Mouse (Mus musculus) hindbrain, embryonic 14.5 days (tissue): ENCODE measurements at regions not wholly inside any gene's neighbourhood (a gene's known extent, or its start where the extent isn't known, plus 50 kb on each side); places are given as distances from the start of the nearest gene placed in this dataset.

Experiments used
- ATAC-seq: fragments of 200-750 bp; cut with Nextera tagmentation; 2 replicates; pipeline ENCODE4 v1.8.0; 2017; ENCODE audit warnings: moderate number of reproducible peaks, mild to moderate bottlenecking, moderate TSS enrichment, moderate library complexity; ENCODE audit not compliant: low FRiP score
- DNase-seq: peaks from one replicate; pipeline ENCODE4 v3.0.0-alpha.2; 2015; ENCODE audit warnings: low spot score
- H3K27ac ChIP-seq: fragments of 300-500 bp; sonication (generic); 2 replicates; pipeline ENCODE4 v1.5.1; 2014; ENCODE audit warnings: mild to moderate bottlenecking, moderate library complexity
- H3K27me3 ChIP-seq: fragments of 300-500 bp; sonication (generic); 2 replicates; pipeline ENCODE4 v1.6.1; 2014; ENCODE audit warnings: mild to moderate bottlenecking, low read length, mixed read lengths; ENCODE audit not compliant: control insufficient read depth, insufficient read depth
- H3K36me3 ChIP-seq: fragments of 300-500 bp; sonication (generic); replicated peaks from 2 replicates; pipeline ENCODE4 v1.6.1; 2014; ENCODE audit not compliant: control insufficient read depth, insufficient read depth
- H3K4me1 ChIP-seq: fragments of 300-500 bp; sonication (generic); replicated peaks from 2 replicates; pipeline ENCODE4 v1.6.1; 2014; ENCODE audit warnings: antibody characterized with exemption, low read length, mixed read lengths; ENCODE audit not compliant: control insufficient read depth, insufficient read depth
- H3K4me2 ChIP-seq: fragments of 300-500 bp; sonication (generic); replicated peaks from 2 replicates; pipeline ENCODE4 v1.6.1; 2014; ENCODE audit warnings: mild to moderate bottlenecking, moderate library complexity
- H3K4me3 ChIP-seq: fragments of 300-500 bp; sonication (generic); replicated peaks from 2 replicates; pipeline ENCODE4 v1.5.1; 2014; ENCODE audit warnings: mild to moderate bottlenecking, low read length
- H3K9ac ChIP-seq: fragments of 300-500 bp; sonication (generic); 2 replicates; pipeline ENCODE4 v1.6.1; 2014
- H3K9me3 ChIP-seq: fragments of 300-500 bp; sonication (generic); 2 replicates; pipeline ENCODE4 v1.6.1; 2016; ENCODE audit warnings: low read length; ENCODE audit not compliant: control insufficient read depth
- WGBS: fragments of 180-500 bp; shearing (Covaris S2); extraction: QIAGEN DNeasy Blood & Tissue Kit; methylation state at CpG from one replicate; pipeline ENCODE4 v1.1.7; 2014; 5-methylcytosine and 5-hydroxymethylcytosine counted together

DNA sequence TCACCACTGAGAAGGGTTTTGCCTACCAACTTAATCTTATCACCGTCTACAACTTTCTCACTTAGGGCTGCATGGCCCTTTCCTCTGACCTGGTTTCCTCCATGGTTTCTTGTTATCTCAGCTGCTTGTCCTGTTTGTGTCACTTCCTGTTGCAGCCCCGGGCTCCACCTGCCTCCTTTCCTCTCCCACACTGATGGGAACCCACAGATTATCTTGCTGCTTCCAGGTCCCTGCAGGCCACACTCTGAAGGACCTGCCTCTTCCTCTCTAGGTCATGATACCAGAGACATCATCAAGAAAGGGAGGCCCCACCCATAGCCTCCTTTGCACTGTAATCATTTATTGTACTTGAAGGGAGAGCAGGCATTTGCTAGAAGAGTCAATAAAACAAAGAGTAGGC is 184.4 kb upstream of the Tnp1 start:
- ATAC-seq (no peak), DNase-seq (no peak)
- Histone ChIP-seq H3K4me3 (no peak overlapping the region), H3K9ac (no peak overlapping the region), H3K27me3 (no peaks in the 10 kb centered on the region), H3K36me3 (no peaks in the 10 kb centered on the region), H3K27ac (no peak overlapping the region), H3K4me1 (no peaks in the 10 kb centered on the region), H3K9me3 (no peaks in the 10 kb centered on the region), H3K4me2 (no peak overlapping the region)
- WGBS, result 83% methylated on average over 2 of the region's 2 CpGs

DNA sequence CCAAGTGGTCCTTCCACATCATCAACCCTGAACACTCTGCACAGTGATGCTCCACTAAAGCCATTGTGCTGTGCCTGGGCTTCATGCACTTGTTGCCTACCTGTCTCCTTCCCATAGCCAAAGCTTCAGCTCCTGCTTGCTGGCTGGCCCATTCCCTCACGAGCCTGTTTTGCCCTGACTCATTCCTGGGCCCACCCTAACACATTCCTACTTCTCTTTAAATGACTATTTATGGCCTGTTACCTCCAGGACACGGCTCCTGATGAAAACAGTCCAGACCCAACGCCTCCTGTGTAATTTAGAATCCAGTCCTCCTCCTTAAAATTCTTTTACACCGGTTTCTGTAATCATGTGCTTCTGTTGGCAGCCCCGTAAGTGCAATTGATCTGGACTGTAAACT is 175.1 kb upstream of the Tnp1 start:
- 84% methylated on average over 5 of the region's 5 CpGs for WGBS
- no peak overlapping the region for H3K27ac ChIP-seq
- H3K9me3 ChIP-seq, result no peaks in the 10 kb centered on the region
- no peaks in the 10 kb centered on the region for H3K4me1 ChIP-seq
- H3K36me3 ChIP-seq, result no peaks in the 10 kb centered on the region
- ATAC-seq, result no peak
- H3K9ac ChIP-seq, result no peak overlapping the region
- H3K4me2 ChIP-seq, result no peak overlapping the region
- no peak overlapping the region for H3K4me3 ChIP-seq
- no peak for DNase-seq
- H3K27me3 ChIP-seq, result no peaks in the 10 kb centered on the region

DNA sequence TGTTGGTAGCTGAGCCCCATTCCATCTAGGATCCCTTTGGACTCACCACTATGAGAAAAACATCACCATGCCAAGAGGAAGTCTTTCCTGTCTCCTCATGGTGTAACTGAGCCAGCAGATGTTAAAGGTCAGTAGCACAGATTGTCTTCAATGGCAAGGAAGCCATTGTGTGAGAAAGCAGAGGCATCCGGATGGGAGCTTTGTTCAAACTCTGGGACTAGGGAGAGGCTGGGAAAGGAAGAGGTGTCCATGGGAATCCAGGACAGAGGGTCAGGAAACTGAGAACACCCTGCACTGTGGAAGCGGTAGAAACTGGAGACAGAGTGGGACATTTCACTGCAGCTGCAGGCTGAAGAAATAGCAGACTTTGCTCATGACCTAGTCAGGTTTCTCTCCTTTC is 173.1 kb upstream of the Tnp1 start:
- Histone ChIP-seq H3K9me3 (no peaks in the 10 kb centered on the region), H3K9ac (no peak overlapping the region), H3K4me3 (no peak overlapping the region), H3K4me2 (no peak overlapping the region), H3K36me3 (no peaks in the 10 kb centered on the region), H3K4me1 (no peaks in the 10 kb centered on the region), H3K27me3 (no peaks in the 10 kb centered on the region), H3K27ac (no peak overlapping the region)
- WGBS, result 51% methylated on average over 2 of the region's 2 CpGs
- ATAC-seq, result no peak
- DNase-seq, result no peak

DNA sequence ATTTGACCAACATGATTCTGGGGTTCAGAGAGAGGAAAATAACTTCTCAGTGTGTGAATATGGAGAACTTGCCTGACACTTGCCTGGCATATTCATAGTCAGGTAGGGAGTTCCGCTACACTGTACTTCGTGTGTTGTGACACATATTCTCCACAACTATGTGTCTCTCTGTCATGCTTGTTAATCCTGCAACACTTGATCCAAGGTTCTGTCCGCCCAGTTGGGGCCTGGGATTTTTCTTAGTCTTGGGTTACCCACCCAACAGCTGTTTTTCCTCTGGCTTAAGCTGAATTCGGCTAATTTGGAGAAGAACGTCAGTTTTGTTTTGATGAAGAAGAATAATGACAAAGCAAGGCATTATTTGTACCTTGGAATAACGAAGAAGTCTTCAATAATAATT is 168.8 kb upstream of the Tnp1 start:
- Histone ChIP-seq H3K9me3 (no peaks in the 10 kb centered on the region), H3K36me3 (no peaks in the 10 kb centered on the region), H3K4me1 (no peaks in the 10 kb centered on the region), H3K4me2 (no peak overlapping the region), H3K9ac (no peak overlapping the region), H3K27ac (no peak overlapping the region), H3K4me3 (no peak overlapping the region), H3K27me3 (no peaks in the 10 kb centered on the region)
- 92% methylated on average over 6 of the region's 6 CpGs for WGBS
- DNase-seq (no peak), ATAC-seq (no peak)

DNA sequence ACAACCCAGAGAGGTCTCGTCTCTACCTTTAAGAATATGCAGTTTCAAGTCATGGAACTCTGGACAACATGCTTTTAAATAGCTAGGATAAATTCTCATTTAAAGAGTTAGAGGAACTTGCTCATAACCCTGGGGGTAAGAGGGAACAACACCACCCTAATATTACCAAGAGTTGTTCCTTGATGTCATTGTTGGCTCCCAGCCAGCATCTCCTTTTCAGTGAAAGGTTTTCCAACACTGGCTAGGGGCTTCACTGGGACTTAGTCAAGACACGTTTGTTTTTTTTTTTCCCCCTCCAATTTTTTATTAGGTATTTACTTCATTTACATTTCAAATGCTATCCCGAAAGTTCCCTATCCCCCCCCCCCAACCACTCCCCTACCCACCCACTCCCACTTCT is 163.1 kb upstream of the Tnp1 start:
- H3K4me2 ChIP-seq, result no peak overlapping the region
- H3K36me3 ChIP-seq, result no peaks in the 10 kb centered on the region
- no peak for ATAC-seq
- H3K4me3 ChIP-seq, result no peak overlapping the region
- no peak overlapping the region for H3K27ac ChIP-seq
- H3K27me3 ChIP-seq, result no peaks in the 10 kb centered on the region
- H3K4me1 ChIP-seq, result no peaks in the 10 kb centered on the region
- DNase-seq, result no peak
- 80% methylated on average over 3 of the region's 3 CpGs for WGBS
- H3K9ac ChIP-seq, result no peak overlapping the region
- no peaks in the 10 kb centered on the region for H3K9me3 ChIP-seq

DNA sequence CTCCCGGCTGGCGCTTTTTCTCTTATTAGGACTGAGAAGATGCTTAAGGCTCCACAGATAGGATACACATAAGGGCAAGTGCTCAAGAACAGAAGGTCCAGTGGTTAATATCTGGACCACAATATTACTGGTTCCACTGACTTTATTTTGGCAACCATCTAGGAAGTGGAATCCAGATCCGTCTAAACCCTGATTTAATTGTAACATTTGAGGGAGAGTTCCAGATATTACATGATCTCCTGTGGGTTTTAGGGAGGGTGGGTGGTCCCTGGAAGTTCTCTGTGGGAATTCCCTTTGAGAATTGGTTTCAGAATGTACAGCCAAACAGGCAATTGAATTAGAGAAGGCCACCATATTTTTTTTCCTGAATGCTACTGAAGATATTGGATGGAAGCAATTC is 161.4 kb upstream of the Tnp1 start:
- 90% methylated on average over 3 of the region's 3 CpGs for WGBS
- H3K4me2 ChIP-seq, result no peak overlapping the region
- H3K9ac ChIP-seq, result no peak overlapping the region

DNA sequence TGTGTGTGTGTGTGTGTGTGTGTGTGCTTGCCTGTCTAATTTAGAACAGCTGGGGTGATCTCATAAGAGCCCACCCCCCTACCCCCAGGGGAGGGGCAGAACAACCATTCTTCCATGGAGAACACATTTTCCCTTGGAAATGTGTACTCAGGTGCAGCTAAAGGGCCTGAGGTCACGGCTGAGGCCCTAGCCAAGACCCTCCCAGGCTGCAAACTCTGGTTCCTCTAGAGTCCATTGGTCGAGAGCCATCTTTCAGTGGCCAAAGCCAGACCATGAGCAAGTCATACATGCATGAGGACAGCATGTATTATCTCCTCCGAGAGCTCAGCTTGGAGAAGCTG is 154.9 kb upstream of the Tnp1 start:
- Histone ChIP-seq H3K9ac (no peak overlapping the region), H3K27ac (no peak overlapping the region), H3K4me2 (no peak overlapping the region), H3K36me3 (no peaks in the 10 kb centered on the region), H3K4me3 (no peak overlapping the region), H3K9me3 (no peaks in the 10 kb centered on the region), H3K27me3 (no peaks in the 10 kb centered on the region), H3K4me1 (peaks cover 12% of the 10 kb centered on the region)
- DNase-seq (no peak), ATAC-seq (no peak)
- 62% methylated on average over 3 of the region's 3 CpGs for WGBS

More for the DNA sequence above, 161.4 kb upstream of the Tnp1 start:
- Histone ChIP-seq H3K27ac (no peak overlapping the region), H3K36me3 (no peaks in the 10 kb centered on the region), H3K27me3 (no peaks in the 10 kb centered on the region), H3K9me3 (no peaks in the 10 kb centered on the region), H3K4me1 (no peaks in the 10 kb centered on the region), H3K4me3 (no peak overlapping the region)
- ATAC-seq (no peak), DNase-seq (no peak)

DNA sequence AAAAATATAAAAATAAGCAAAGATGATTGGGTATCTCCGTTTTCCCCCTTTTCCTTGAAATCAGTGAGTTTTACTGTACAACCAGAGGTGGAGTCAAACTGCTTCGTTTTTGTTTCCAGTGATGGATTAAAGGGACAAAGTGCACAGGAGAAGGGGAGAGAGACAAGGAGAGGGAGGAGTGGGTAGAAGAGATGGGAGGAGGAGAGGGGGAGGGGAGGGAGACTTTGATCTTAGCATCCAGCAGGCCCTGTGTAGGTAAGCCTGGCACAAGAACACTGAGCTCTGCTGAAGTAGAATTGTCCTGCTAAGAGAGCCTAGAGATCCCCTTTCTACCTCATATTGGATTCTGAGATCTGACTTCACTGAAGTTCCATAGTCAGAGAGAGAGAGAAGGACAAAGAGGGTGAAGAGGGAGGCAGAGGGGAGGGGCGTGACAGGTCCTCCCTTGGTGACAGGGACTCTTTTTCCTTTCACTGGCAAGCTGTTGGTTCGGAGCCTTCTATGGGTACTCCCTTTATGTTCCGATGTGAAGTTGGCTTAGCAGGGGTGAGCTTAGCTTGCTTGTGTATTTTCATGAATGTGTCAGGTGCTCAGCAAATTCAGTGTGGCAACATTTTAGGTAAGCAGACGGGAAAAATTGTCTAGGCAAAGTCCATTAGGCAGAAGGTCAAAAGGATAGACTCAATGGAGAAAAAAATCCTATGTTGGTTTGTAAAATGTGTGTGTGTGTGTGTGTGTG is 154.4 kb upstream of the Tnp1 start:
- no peaks in the 10 kb centered on the region for H3K36me3 ChIP-seq
- H3K9me3 ChIP-seq, result no peaks in the 10 kb centered on the region
- H3K9ac ChIP-seq, result no peak overlapping the region
- no peaks in the 10 kb centered on the region for H3K27me3 ChIP-seq
- peaks cover 12% of the 10 kb centered on the region for H3K4me1 ChIP-seq
- H3K4me2 ChIP-seq, result no peak overlapping the region
- H3K4me3 ChIP-seq, result no peak overlapping the region
- DNase-seq (peak; percentile 30), ATAC-seq (no peak)
- H3K27ac ChIP-seq, result no peak overlapping the region
- 19% methylated on average over 6 of the region's 6 CpGs for WGBS

DNA sequence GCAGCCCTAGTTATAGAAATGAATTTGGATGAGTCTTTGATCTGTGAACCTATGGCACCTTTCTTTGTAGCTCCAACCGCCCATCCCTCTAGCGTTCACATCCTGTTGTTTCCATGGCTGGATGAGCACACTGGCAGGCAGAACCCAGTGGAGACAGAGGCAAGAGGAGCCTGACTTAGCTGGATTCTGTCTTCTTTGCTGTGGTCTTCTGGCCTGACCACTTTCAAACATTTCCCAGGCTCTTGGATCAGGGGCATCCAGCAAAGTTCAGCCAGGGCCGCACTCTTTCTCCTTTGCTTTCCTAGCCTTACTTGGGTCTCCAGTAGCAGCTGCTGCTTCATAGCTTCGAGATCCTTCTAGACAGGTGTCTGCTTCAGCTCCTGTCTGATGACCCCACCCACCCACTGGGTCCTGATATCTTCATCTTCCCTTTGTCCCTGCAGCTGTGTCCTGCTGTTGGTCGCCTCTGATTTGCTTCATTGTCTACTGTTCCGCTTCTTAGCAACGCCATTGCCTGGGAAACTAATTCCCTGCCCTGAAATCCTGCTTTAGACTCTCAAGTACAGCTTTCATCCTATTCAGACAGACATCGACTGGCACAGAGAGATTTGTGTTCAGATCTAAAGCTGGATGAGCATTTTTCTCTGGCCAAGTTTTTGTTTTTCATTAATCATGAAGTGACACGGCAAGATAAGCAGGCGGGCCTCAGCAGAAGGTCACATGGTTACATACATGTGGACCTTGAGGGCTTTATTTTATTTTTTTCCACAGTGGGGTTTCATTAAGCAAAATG is 153.6 kb upstream of the Tnp1 start:
- Histone ChIP-seq H3K27ac (no peak overlapping the region), H3K9me3 (no peaks in the 10 kb centered on the region), H3K4me1 (peaks cover 12% of the 10 kb centered on the region), H3K27me3 (no peaks in the 10 kb centered on the region), H3K9ac (no peak overlapping the region), H3K36me3 (no peaks in the 10 kb centered on the region), H3K4me2 (no peak overlapping the region), H3K4me3 (no peak overlapping the region)
- ATAC-seq (peak; percentile 75), DNase-seq (peak; percentile 41)
- WGBS, result 23% methylated on average over 10 of the region's 10 CpGs
